Mouse (Mus musculus): ENCODE results near the gene Il9r. TPM values are rescaled to one million over a fixed set of nuclear protein-coding genes. Genes with fewer than 3 reads are reported as not detected.

The Il9r gene
- polyA plus RNA-seq (2014; fragmentation: Illumina TruSeq; extraction: RNeasy Lipid Tissue Mini Kit (QIAGEN cat#74804); ENCODE audit: low read depth, low replicate concordance), result not detected

GRCm38 (mm10) chr11:32200075-32200601 lies at the start of gene Il9r:
Il9r (minus strand) TSS chr11:32200279.

DNA sequence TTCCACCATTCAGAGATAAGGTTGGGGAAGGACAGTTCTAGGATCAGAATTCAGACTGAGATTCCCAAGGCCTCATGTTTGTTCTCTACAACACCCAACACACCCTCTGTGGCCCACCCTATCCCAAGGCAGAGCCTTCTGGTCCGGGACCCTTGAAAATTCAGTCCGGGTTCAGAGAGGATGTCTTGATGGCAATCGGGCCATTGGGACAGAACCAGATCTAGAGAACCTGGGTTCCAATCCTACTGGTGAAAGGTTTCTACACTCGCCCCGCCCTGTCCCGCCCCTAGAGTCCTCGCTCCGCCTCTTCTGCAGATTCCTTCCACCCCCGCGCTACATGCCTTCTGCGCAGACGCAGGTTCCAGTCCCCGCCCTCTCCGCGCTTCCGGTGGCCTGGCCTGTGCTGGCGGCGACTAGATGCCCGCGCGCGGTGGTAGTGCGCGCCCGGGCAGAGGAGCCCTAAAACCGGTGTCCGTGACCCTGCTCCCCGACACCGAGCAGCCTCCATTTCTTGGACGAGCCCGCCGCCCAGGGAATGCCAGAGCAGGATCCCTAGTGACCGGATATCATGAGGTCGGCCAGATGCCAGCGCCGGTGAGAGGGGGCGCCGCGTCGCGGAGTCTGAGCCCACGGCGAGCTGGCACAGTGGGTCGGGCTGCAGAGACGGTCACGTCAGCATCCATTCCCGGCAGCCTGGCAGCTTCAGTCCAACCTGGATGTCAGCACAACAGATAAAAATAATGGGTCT lies 26.2 kb upstream of the Il9r start, which contains the start of gene Mpg:
TSS of gene Mpg (plus strand) at position 382 of the 748 bp plus-strand sequence.

GRCm38 (mm10) chr11:32221951-32222409 lies 21.9 kb upstream of the Il9r start, which contains the start of gene Rhbdf1:
Rhbdf1 (minus strand) TSS chr11:32222300.

DNA sequence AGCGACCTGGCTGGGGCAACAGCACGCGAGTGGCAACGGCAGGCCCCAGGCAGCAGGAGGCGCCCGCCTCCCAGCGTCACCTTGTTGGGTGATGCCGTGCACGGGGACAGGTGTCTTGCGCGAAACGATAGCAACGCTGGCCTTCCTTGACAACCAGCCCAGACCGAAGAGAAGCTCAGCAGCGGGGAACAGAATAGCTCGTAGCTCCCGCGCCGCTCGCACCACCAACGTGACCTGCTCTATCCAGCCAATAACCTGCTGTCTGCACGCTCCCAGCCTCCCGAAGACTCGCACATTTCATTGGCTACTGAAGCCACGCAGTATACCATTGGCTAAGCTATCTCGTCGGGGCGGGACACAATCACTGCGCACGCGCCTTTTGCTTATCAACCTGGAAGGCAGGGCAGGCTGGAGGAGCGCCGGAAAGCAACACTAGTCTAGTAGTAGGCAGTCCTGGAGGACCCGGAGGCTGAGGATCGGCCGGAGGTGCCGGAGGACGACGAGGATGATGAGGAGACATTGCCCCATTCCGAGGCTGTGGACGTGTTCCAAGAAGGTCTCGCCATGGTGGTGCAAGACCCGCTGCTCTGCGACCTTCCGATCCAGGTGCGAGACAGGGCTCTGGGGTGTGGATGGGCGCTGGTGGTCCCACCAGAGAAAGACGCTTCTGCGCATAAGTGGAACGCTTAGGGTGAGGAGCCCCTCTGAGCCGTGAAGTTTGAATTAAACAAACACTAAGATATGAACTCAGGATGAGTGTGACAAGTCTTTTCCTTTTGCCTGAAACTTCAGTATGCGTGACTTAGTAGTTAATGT lies 5.2 kb upstream of the Il9r start, which contains the start of gene Snrnp25:
TSS of gene Snrnp25 (plus strand) at position 358 of the 816 bp plus-strand sequence.

Other genes with a start within 250 kb of the Il9r start
- gene 4930524B15Rik, start 234.7 kb downstream of the Il9r start, polyA plus RNA-seq (2014; fragmentation: Illumina TruSeq; extraction: RNeasy Lipid Tissue Mini Kit (QIAGEN cat#74804); ENCODE audit: low read depth, low replicate concordance), result not detected
- 0.55 TPM for gene Nsg2, start 199.8 kb downstream of the Il9r start, polyA plus RNA-seq (2014; fragmentation: Illumina TruSeq; extraction: RNeasy Lipid Tissue Mini Kit (QIAGEN cat#74804); ENCODE audit: low read depth, low replicate concordance)
- 9.2 TPM for gene Snrnp25, start 5.1 kb upstream of the Il9r start, polyA plus RNA-seq (2014; fragmentation: Illumina TruSeq; extraction: RNeasy Lipid Tissue Mini Kit (QIAGEN cat#74804); ENCODE audit: low read depth, low replicate concordance)
- gene Rhbdf1, start 22.0 kb upstream of the Il9r start, polyA plus RNA-seq (2014; fragmentation: Illumina TruSeq; extraction: RNeasy Lipid Tissue Mini Kit (QIAGEN cat#74804); ENCODE audit: low read depth, low replicate concordance), result 29.6 TPM
- gene Mpg, start 26.2 kb upstream of the Il9r start, polyA plus RNA-seq (2014; fragmentation: Illumina TruSeq; extraction: RNeasy Lipid Tissue Mini Kit (QIAGEN cat#74804); ENCODE audit: low read depth, low replicate concordance), result 8.1 TPM
- gene Nprl3, start 67.4 kb upstream of the Il9r start, polyA plus RNA-seq (2014; fragmentation: Illumina TruSeq; extraction: RNeasy Lipid Tissue Mini Kit (QIAGEN cat#74804); ENCODE audit: low read depth, low replicate concordance), result 28.0 TPM
- not detected for gene Hba-x, start 76.1 kb upstream of the Il9r start, polyA plus RNA-seq (2014; fragmentation: Illumina TruSeq; extraction: RNeasy Lipid Tissue Mini Kit (QIAGEN cat#74804); ENCODE audit: low read depth, low replicate concordance)
- 2,402 TPM for gene Hba-a1, start 83.2 kb upstream of the Il9r start, polyA plus RNA-seq (2014; fragmentation: Illumina TruSeq; extraction: RNeasy Lipid Tissue Mini Kit (QIAGEN cat#74804); ENCODE audit: low read depth, low replicate concordance)
- gene Hbq1b, start 86.7 kb upstream of the Il9r start, polyA plus RNA-seq (2014; fragmentation: Illumina TruSeq; extraction: RNeasy Lipid Tissue Mini Kit (QIAGEN cat#74804); ENCODE audit: low read depth, low replicate concordance), result not detected
- gene Hba-a2, start 96.2 kb upstream of the Il9r start, polyA plus RNA-seq (2014; fragmentation: Illumina TruSeq; extraction: RNeasy Lipid Tissue Mini Kit (QIAGEN cat#74804); ENCODE audit: low read depth, low replicate concordance), result 4,849 TPM
- gene Hbq1a, start 99.8 kb upstream of the Il9r start, polyA plus RNA-seq (2014; fragmentation: Illumina TruSeq; extraction: RNeasy Lipid Tissue Mini Kit (QIAGEN cat#74804); ENCODE audit: low read depth, low replicate concordance), result 1.3 TPM
- gene Sh3pxd2b, start 147.5 kb upstream of the Il9r start, polyA plus RNA-seq (2014; fragmentation: Illumina TruSeq; extraction: RNeasy Lipid Tissue Mini Kit (QIAGEN cat#74804); ENCODE audit: low read depth, low replicate concordance), result 4.0 TPM